Mouse (Mus musculus) spleen, adult 2 months (tissue): Measurements from ENCODE around the gene Zfp423.

Source experiments
- CTCF ChIP-seq: fragments of 200-500 bp; IDR thresholded peaks from 2 replicates; pipeline ENCODE4 v1.5.1; 2011; ENCODE audit warnings: mild to moderate bottlenecking, inconsistent platforms; ENCODE audit not compliant: insufficient read depth, insufficient read length, insufficient replicate concordance; ENCODE audit errors: extremely low read depth
- POLR2A ChIP-seq: fragments of 200-500 bp; IDR thresholded peaks from 2 replicates; pipeline ENCODE4 v1.6.1; 2011; ENCODE audit warnings: low read depth, low read length, inconsistent platforms

DNA sequence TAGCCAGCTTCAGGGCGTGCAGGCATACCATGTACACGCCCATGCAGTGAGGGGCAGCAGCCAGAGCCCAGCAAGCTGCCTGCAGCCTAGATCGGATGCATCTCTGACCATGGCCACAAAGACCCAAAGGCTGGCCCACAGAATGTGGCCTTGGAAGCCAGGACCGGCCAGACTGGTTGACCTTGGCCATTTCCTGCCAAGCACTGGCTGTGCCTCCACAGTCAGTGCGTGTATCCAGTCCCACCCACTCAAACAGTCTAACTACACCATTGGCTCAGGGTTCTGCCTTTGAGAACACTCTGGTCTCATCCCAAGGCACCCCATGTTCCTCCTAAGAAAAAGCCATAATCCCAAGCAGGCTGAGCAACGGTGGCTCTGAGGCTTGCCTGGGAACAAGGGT lies 65.8 kb downstream of the Zfp423 start:
- TF ChIP-seq CTCF (no peak), POLR2A (no peak)
